Mouse (Mus musculus) frontal cortex, postnatal 25 days (tissue): Measurements from ENCODE around the gene Nrbp1.

Experiments
- DNase-seq, 2 experiments: peaks; one replicate each; pipeline ENCODE4 v3.0.0; 2022; ENCODE audit warnings: low spot score in 2 of 2

Nrbp1 gene

GRCm38 (mm10) chr5:31266101-31266500 lies 25.4 kb downstream of the Nrbp1 start:
- no peak for DNase-seq

GRCm38 (mm10) chr5:31267686-31268085 lies 27.0 kb downstream of the Nrbp1 start:
- DNase-seq, result no peak

- no peak for DNase-seq
Measured at GRCm38 (mm10) chr5:31273018-31273417, 32.4 kb downstream of the Nrbp1 start.

DNA sequence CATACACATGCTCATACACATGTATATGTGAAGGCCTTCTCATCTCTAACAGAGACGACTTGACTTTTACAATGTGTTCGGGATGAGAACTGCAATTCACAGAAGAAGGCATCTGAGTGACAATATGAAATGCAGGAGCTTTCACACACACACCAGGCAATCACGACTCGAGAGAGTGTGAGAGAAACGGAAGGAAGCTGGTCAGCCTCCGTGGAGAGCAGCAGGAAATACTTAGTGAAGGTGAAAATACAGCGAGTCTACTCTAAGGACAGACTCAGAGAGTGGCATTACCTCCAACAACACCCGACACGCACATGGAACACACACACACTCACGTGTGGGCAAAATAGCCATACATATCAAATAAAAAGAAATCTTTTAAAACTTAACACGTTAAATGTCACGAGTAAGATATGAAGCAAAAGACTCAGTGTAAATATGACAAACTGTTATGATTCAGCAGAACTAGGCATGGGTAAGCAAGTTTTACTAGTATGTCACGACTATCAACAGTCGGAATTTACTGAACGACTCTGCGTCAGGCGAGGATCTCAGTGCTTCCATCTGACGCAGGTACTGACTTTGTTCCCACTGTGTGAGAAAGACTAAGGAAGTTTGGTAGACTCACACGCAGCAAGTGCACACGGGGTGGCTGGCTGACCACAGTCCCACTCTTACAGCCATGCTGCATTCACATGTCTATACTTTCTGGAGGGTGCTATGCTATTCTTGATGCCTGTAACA lies 38.8 kb downstream of the Nrbp1 start:
- DNase-seq, result no peak

DNA sequence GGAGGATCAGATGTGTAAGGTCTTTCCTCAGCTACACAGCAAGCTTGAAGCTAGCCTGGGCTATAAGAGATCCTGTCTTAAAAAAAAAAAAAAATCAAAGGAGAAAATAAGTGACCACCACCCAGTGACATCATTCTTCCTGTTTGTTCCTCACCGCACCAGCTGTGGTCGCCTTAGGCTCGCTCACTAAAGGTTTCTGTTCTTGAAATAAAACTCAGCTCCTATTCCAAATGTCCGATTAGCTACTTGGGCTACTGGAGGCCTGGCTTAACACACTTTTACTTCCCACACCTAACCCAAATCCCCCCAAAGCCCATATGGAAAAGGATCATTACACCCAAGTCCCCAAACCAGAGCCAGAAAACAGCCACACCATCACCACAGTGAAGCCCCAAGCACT lies 47.6 kb downstream of the Nrbp1 start:
- no peak for DNase-seq

GRCm38 (mm10) chr5:31288655-31289054 lies 48.0 kb downstream of the Nrbp1 start:
- no peak for DNase-seq

DNA sequence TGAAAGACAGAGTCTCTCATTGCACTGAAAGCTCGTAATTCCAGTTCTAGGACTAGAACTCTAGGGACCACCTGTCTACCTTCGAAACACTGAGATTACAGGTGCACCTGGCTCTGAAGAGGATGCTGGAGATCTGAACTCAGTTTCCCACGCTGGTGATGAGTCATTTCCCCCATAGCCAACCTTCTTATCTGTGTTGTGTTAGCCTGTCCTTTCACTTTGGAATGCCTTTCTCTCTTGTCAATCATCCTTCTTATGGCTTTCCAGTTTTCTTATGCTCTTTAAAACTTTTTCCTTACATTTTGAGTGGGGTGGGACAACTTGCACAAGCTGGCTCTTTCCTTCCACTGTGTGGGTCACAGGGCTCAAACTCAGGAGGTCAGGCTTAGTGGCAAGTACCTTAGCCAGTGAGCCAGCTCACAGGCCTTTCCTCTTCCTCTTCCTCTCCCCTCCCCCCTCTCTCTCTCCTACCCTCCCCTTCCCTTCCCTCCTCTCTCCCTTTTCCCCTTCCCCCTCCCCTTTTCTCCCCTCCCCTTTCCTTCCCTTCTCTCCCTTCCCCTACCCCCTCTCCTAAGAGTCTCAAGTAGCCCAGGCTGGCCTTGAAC lies 49.1 kb downstream of the Nrbp1 start:
- DNase-seq, result no peak

GRCm38 (mm10) chr5:31290521-31291360 lies 50.1 kb downstream of the Nrbp1 start, which contains the start of gene Ift172:
Gene Ift172, minus strand, starts transcription at chr5:31291116.
- peak; percentile 81 to 92 for DNase-seq

DNA sequence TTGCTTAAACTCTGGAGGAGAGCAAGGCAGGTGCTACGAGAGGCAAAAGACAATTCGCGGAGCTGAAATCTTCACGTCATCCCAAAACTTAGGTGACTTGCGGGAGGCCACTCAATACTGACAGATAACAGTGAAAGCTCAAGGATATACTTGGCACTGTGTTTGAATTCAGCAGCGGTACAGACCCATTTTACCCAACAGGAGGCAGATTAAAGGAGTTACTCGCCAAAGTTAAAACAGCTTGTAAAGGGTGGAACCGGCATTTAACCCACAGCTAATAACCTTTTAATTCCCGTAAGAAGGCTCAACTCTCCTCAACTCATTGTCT lies 50.7 kb downstream of the Nrbp1 start:
- DNase-seq, result no peak

DNA sequence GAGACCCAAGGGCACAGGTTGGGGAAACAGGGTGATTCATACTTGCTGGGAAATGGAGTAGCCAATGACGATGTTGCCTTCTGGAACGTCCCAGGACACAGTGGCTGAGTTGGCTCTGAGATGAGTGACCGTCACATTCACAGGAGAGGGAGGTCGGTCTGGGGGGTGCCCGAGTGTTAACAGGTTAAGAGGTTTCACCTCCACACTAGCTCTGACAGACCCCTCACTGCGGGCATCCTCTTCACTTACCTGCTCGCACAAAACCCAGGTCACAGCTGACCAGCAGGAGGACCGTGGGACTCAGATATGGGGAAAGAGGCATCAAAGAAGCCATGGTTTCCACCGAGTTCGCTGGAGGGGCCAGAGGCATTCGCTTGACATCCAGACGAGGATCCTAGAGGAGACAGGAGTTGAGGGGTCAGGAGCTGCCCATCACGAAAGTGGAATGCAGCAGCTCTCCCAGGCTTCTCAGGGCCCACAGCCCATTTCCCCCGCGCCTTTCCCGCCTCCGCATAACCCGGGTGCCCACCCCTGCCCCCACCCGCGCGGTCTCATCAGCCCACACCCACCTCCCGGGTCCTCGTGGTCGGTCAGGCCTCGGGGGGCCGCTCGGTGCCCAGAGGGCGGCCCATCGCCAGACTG lies 54.4 kb downstream of the Nrbp1 start:
- DNase-seq, result no peak

DNA sequence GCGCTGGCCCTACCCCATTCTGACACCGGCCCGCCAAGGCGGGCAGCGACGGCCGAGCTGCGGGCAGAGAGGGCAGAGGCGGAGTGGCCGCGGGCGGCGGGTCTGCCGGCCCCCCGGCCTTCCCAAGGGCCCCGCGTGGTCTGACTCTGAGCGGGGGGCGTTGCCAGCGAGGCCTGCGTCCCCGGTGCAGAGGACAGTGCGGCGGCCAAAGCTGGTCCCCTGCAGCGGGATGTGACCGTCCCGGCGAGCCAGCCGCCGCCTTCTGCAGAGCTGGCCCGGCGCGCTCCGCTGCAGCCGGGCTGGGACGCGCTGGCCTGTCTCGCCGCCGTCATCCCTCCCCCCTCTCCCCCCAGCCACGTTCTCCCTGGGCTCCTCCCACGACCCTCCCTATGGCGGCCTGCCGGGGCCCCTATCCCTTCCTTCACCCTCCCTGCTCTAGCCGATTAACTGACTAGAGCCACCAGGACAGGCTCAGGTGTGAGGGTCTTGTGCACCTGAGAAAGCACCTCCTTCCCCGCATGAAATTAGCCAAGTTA lies 55.0 kb downstream of the Nrbp1 start, which contains the start of gene Fndc4:
Gene Fndc4, minus strand, starts transcription at position 475 of the 536 bp plus-strand sequence.
- DNase-seq, result peak in 1 of 2 experiments; percentile 40

DNA sequence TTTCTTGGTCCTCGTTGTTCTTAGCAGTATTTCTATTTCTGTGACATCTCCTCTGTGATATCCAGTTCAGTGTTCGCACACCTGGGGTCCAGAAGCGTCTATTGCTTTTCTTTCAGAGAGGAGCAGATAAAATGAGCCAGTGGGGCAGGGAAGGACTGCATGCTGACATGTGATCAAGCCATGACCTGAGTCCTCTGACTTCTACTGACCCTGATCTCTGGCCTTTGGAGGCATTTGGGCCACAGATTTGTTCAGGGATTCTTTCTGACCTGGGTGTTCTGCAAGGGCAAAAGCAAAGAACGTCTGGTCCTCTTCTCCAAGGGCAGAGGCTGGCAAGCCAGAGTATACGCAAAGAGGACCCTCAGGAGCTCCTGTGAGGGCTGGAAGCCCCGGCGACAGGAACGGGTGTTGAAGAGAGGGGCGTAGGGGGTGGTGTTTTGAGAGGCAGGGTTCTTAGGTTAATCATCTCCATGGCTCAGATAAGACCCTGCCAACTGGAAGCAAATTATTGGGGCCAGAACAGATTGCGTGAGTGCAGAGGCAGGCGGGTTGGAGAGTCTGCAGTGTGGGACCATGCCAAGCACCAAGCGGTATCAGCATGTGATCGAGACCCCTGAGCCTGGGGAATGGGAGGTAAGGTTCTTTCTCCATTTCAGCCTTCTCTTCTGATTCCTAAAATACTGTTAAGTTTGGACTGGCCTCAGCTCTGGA lies 56.5 kb downstream of the Nrbp1 start, which contains the start of gene Gckr:
Gene Gckr, plus strand, starts transcription at position 397 of the 711 bp plus-strand sequence.
- no peak for DNase-seq

GRCm38 (mm10) chr5:31297981-31298380 lies 57.3 kb downstream of the Nrbp1 start:
- no peak for DNase-seq

- DNase-seq, result no peak
Measured at GRCm38 (mm10) chr5:31298486-31298885, 57.8 kb downstream of the Nrbp1 start.
